Mouse (Mus musculus) forebrain, embryonic 13.5 days (tissue): ENCODE measurements around the gene Meig1. TPM values are rescaled to one million over a fixed set of nuclear protein-coding genes. Genes with fewer than 3 reads are reported as not detected.
"Not testable (repeated sequence)": the region's sequence is repeated elsewhere in the genome, so short reads cannot be mapped to it uniquely, and the experiment has no call there.

Experiments used
- ATAC-seq: fragments of 200-750 bp; cut with Nextera tagmentation; 2 replicates; pipeline ENCODE4 v1.8.0; 2017
- H3K27ac ChIP-seq: fragments of 300-500 bp; sonication (generic); 2 replicates; pipeline ENCODE4 v1.5.1; 2015; ENCODE audit warnings: inconsistent platforms, mild to moderate bottlenecking, moderate library complexity
- H3K27me3 ChIP-seq: fragments of 300-500 bp; sonication (generic); 2 replicates; pipeline ENCODE4 v1.6.1; 2015; ENCODE audit warnings: mild to moderate bottlenecking, inconsistent platforms
- H3K36me3 ChIP-seq: fragments of 300-500 bp; sonication (generic); 2 replicates; pipeline ENCODE4 v1.6.1; 2015; ENCODE audit warnings: mild to moderate bottlenecking, inconsistent platforms; ENCODE audit not compliant: poor library complexity, severe bottlenecking
- H3K4me1 ChIP-seq: fragments of 300-500 bp; sonication (generic); 2 replicates; pipeline ENCODE4 v1.6.1; 2015; ENCODE audit warnings: inconsistent platforms
- H3K4me2 ChIP-seq: fragments of 300-500 bp; sonication (generic); 2 replicates; pipeline ENCODE4 v1.6.1; 2015; ENCODE audit warnings: inconsistent platforms, mild to moderate bottlenecking, moderate library complexity
- H3K4me3 ChIP-seq: fragments of 300-500 bp; sonication (generic); 2 replicates; pipeline ENCODE4 v1.5.1; 2015; ENCODE audit warnings: mild to moderate bottlenecking, inconsistent platforms
- H3K9ac ChIP-seq: fragments of 300-500 bp; sonication (generic); 2 replicates; pipeline ENCODE4 v1.6.1; 2015; ENCODE audit warnings: mild to moderate bottlenecking, inconsistent platforms
- H3K9me3 ChIP-seq: fragments of 300-500 bp; sonication (generic); replicated peaks from 2 replicates; pipeline ENCODE4 v1.6.1; 2016; ENCODE audit warnings: inconsistent platforms
- WGBS: fragments of 180-500 bp; shearing (Covaris S2); methylation state at CpG from one replicate; pipeline ENCODE4 v1.1.7; 2015; 5-methylcytosine and 5-hydroxymethylcytosine counted together
- polyA plus RNA-seq: library from polyadenylated mRNA; unstranded; fragments of >200 nt; fragmentation: Nextera tagmentation; extraction: Ambion mirVana; gene quantifications from 2 replicates; pipeline ENCODE4 v1.2.1, GENCODE M21; 2015

Gene Meig1
- polyA plus RNA-seq, 1 experiment from 2014 or later, result 3.6 TPM

DNA sequence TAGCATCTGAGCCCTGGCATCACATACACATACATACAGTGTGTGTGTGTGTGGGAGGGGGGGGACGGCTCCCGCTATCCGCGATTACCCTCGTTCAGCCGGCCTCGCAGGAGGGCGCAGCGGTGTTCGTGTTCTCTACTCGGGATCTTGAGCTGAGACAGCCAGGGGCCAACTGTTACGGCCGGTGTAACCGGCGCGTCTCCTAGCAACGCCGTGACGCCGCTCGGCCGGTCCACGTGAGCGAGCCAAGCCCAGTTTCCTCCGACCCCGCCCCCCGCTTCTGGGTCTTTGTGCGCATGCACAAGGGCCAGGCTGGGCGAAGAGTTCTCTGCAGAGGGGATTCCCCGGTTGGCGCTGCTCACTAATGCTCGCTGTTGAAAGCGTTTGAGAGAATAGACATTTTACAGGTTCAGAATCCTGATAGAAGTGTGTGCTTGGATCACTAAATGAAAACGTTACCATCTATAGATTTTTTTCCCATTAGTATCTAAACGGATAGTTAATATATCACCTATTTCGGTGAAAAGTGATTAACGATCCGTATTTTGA lies 3.5 kb downstream of the Meig1 start:
- Histone ChIP-seq H3K9me3 (no peaks in the 10 kb centered on the region), H3K36me3 (no peaks in the 10 kb centered on the region), H3K4me3 (peak overlapping the region; percentile 48), H3K4me2 (peak overlapping the region; percentile 63), H3K9ac (peak overlapping the region; percentile 56), H3K27ac (no peak overlapping the region), H3K4me1 (peaks cover 21% of the 10 kb centered on the region), H3K27me3 (peaks cover 27% of the 10 kb centered on the region)
- WGBS, result 2% methylated on average over 38 of the region's 38 CpGs
- peak; percentile 94 for ATAC-seq

DNA sequence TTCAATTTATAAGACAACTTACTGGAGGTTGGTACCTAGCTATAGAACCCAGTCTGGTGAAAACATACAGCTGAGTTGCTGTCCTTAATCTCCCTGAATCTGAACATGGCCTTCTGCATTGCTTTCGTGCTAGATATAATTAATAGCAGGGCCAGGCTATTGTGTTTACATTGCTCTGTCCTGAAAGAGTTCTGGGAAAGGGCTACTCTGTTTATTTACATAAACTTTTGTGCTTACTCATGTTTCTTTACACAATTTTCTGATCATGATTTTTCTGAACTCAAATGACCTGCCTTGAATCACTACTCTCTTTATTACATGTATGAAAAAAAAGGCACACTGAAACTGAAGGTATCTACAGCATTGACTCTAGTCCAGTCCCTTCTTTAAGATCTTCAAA lies 6.8 kb downstream of the Meig1 start:
- no peak overlapping the region for H3K4me3 ChIP-seq
- no peaks in the 10 kb centered on the region for H3K9me3 ChIP-seq
- no peak overlapping the region for H3K4me2 ChIP-seq
- H3K36me3 ChIP-seq, result no peaks in the 10 kb centered on the region
- no peak for ATAC-seq
- H3K4me1 ChIP-seq, result peaks cover 15% of the 10 kb centered on the region
- H3K9ac ChIP-seq, result no peak overlapping the region
- peaks cover 27% of the 10 kb centered on the region for H3K27me3 ChIP-seq
- no peak overlapping the region for H3K27ac ChIP-seq
- 68% methylated on average over 1 of the region's 1 CpGs for WGBS

DNA sequence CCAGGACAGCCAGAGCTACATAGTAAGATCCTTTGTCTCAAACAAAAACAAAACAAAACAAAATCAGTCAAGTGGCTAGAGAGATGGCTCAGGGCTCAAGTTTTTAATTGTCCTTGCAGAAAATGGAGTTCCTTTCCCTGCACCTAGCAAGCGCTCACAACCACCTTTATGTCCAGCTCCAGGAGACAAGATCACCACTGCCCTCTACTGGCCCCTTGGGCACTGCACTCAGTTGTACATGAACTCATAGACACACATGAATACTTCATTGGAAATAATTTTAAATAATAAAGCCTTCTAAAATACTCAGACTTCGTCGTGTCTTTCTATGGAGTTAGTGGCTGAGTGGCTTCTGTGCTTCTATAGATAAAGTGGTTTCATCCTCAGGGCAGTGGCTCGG lies 8.2 kb downstream of the Meig1 start:
- WGBS, result 23% methylated on average over 4 of the region's 4 CpGs
- no peaks in the 10 kb centered on the region for H3K36me3 ChIP-seq
- H3K4me3 ChIP-seq, result no peak overlapping the region
- H3K27me3 ChIP-seq, result peaks cover 27% of the 10 kb centered on the region
- H3K4me2 ChIP-seq, result no peak overlapping the region
- peaks cover 4% of the 10 kb centered on the region for H3K4me1 ChIP-seq
- H3K9ac ChIP-seq, result no peak overlapping the region
- H3K27ac ChIP-seq, result no peak overlapping the region
- no peak for ATAC-seq
- H3K9me3 ChIP-seq, result no peaks in the 10 kb centered on the region

DNA sequence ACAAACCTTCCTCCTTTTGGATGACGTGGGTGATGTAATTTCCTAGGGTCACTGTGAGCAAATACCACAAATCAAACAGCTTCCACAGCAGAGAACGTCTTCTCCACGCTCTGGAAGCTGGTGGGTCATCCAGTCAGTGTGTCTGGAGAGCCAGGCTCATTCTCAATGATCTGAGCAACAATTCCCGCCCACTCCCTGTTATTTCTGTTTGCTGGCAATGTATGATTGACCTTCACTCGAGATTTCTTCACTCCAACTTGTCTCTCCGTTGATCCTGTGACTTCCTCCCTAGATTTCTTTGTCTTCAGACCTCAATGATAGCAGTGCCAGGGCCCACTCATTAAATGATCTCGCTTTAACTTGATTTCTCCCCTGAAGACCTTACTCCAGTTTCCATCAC lies 14.7 kb downstream of the Meig1 start:
- no peak overlapping the region for H3K27ac ChIP-seq
- no peaks in the 10 kb centered on the region for H3K9me3 ChIP-seq
- no peaks in the 10 kb centered on the region for H3K4me1 ChIP-seq
- ATAC-seq, result no peak
- H3K4me2 ChIP-seq, result no peak overlapping the region
- no peaks in the 10 kb centered on the region for H3K27me3 ChIP-seq
- H3K4me3 ChIP-seq, result no peak overlapping the region
- H3K36me3 ChIP-seq, result no peaks in the 10 kb centered on the region
- H3K9ac ChIP-seq, result no peak overlapping the region
- WGBS, result 84% methylated on average over 7 of the region's 7 CpGs

- H3K27ac ChIP-seq, result no peak overlapping the region
- no peaks in the 10 kb centered on the region for H3K4me1 ChIP-seq
- H3K36me3 ChIP-seq, result no peaks in the 10 kb centered on the region
- H3K4me2 ChIP-seq, result no peak overlapping the region
- H3K27me3 ChIP-seq, result no peaks in the 10 kb centered on the region
- 82% methylated on average over 4 of the region's 4 CpGs for WGBS
- no peak overlapping the region for H3K9ac ChIP-seq
- ATAC-seq, result no peak
- no peak overlapping the region for H3K4me3 ChIP-seq
- no peaks in the 10 kb centered on the region for H3K9me3 ChIP-seq
Measured at GRCm38 (mm10) chr2:3405981-3406380, 16.5 kb downstream of the Meig1 start.

DNA sequence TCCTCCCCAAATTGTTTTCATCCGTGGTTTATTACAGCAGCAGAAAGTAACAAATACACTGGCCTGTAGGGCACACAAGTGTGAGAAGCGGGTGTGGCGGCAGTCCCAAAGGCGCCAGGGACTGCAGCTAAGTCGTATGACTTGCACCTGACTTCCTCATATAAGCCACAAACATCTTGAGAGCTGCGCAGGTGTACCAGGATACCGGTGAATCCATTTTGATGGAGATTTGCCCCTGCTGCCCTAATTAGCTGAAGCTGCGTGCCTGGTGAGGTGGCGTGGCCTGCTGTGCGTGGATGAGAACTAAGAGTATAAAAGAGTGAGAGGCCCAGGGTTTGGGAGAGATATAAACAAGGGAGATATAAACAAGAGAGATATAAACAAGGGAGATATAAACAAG lies 25.3 kb downstream of the Meig1 start, which contains the start of gene Olah:
Gene Olah (minus strand): TSS at position 101 of the 400 bp plus-strand sequence.
- 65% methylated on average over 10 of the region's 10 CpGs for WGBS
- not testable (repeated sequence) for H3K9me3 ChIP-seq, H3K4me1 ChIP-seq, ATAC-seq, H3K27me3 ChIP-seq, H3K27ac ChIP-seq, H3K4me3 ChIP-seq, H3K4me2 ChIP-seq, H3K36me3 ChIP-seq, H3K9ac ChIP-seq

GRCm38 (mm10) chr2:3391945-3392344 lies 30.5 kb downstream of the Meig1 start:
- Histone ChIP-seq H3K9me3 (no peaks in the 10 kb centered on the region), H3K4me3 (no peak overlapping the region), H3K4me1 (no peaks in the 10 kb centered on the region), H3K27me3 (no peaks in the 10 kb centered on the region), H3K36me3 (no peaks in the 10 kb centered on the region), H3K9ac (no peak overlapping the region), H3K4me2 (no peak overlapping the region), H3K27ac (no peak overlapping the region)
- 72% methylated on average over 2 of the region's 2 CpGs for WGBS
- ATAC-seq, result no peak

- no peaks in the 10 kb centered on the region for H3K9me3 ChIP-seq
- H3K36me3 ChIP-seq, result no peaks in the 10 kb centered on the region
- no peak for ATAC-seq
- WGBS, result 76% methylated on average over 6 of the region's 6 CpGs
- no peaks in the 10 kb centered on the region for H3K4me1 ChIP-seq
- no peak overlapping the region for H3K4me2 ChIP-seq
- H3K4me3 ChIP-seq, result no peak overlapping the region
- no peak overlapping the region for H3K9ac ChIP-seq
- H3K27me3 ChIP-seq, result no peaks in the 10 kb centered on the region
- no peak overlapping the region for H3K27ac ChIP-seq
Measured at GRCm38 (mm10) chr2:3387105-3387860, 35.2 kb downstream of the Meig1 start.

DNA sequence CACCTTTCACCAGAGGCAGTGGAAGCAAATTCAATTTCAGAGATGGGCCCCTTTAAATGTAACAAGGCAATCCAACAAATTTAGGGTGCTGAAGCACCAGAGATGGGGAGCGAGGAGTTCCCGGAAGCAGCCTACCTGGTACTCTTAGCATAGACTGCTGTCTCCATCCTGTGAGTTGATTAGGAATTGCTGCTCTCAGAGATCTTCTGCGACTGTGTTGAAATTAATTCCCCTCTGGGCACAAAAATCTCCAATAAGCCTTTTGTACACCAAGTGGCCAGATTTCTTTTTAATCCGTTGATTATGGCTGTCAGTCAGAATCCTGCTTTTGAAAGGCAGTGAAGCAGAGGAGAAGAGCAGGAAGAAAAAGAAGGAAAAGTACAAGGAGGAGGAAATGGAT lies 57.3 kb downstream of the Meig1 start:
- WGBS, result 32% methylated on average over 4 of the region's 4 CpGs
- Histone ChIP-seq H3K4me3 (no peak overlapping the region), H3K4me2 (no peak overlapping the region), H3K27ac (no peak overlapping the region), H3K9ac (no peak overlapping the region), H3K9me3 (no peaks in the 10 kb centered on the region), H3K36me3 (no peaks in the 10 kb centered on the region), H3K4me1 (no peaks in the 10 kb centered on the region), H3K27me3 (no peaks in the 10 kb centered on the region)
- ATAC-seq, result no peak

GRCm38 (mm10) chr2:3361067-3361466 lies 61.4 kb downstream of the Meig1 start:
- Histone ChIP-seq H3K9me3 (no peaks in the 10 kb centered on the region), H3K27ac (no peak overlapping the region), H3K27me3 (no peaks in the 10 kb centered on the region), H3K4me3 (no peak overlapping the region), H3K36me3 (no peaks in the 10 kb centered on the region), H3K9ac (no peak overlapping the region), H3K4me1 (no peaks in the 10 kb centered on the region), H3K4me2 (no peak overlapping the region)
- 78% methylated on average over 3 of the region's 3 CpGs for WGBS
- ATAC-seq, result no peak
